Mouse (Mus musculus): ENCODE results near the gene Anapc15-ps. TPM values are rescaled to one million over a fixed set of nuclear protein-coding genes. Genes with fewer than 3 reads are reported as not detected.

The Anapc15-ps gene
- total RNA-seq, 2 experiments from 2014 or later = not detected

DNA sequence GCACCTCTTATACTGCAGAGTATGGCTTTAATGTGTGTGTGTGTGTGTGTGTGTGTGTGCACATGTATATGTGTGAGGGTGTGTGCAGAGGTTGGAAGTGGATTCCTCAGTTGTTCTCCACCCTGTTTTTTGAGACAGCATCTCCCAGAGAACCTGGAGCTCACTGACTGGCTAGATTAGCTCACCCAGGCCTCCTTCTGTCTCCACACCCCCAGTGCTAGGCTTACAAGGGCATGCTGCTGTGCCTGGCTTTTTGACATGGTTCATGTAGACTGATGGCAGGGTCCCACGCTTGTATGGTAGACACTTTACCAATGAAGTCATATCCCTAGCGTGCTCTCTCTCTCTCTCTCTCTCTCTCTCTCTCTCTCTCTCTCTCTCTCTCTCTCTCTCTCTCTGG is 3.1 kb upstream of the Anapc15-ps start:
- DNase-seq = no peak
- intact Hi-C loops (cut with DNase I) = loop anchor here (5.0 kb wide), 1 partner anchor 114 kb away; the partner anchor contains the start of gene Nudt4

DNA sequence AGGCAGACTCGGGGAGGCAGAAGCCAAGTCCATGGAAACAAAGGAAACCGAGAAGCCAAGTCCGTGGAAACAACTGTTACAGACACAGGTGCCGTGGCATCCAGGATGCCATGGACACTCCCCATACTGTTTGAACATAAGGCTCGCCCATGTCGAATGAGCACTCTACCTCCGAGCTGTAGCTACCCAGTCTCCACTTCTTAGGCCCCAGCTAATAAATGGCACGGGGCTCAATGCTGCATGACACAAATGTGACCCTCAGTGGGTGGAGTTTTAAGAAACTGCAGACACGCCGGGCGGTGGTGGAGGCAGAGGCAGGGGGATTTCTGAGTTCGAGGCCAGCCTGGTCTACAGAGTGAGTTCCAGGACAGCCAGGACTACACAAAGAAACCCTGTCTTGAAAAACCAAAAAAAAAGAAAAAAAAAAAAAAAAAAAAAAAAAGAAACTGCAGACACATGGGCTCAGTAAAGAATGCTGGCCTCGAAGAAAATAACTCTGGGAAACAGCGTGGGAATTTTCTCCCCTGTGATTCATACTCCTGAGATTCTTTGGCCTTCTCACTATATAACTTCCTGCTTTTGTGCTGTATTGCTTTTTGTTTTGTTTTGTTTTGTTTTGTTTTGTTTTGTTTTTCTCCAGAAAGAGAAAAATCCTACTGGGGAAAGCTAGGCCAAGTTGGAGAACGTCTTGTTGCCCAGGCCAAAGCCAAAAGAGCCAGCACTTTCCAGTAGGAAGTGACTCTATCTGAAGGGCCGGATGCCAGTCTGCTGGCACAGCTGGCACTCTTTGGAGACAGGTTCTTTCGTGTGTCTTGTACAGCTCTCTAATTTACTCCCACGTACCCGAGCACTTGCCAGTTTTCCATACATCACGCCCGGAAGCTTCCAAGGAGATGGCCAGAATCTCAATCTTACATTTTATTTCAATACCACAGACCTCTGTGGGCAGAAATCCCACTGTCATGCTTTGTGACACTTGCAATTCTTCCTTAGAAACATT is 2.2 kb downstream of the Anapc15-ps start:
- intact Hi-C loops (cut with DNase I) = no loop called here
- no peak for DNase-seq

DNA sequence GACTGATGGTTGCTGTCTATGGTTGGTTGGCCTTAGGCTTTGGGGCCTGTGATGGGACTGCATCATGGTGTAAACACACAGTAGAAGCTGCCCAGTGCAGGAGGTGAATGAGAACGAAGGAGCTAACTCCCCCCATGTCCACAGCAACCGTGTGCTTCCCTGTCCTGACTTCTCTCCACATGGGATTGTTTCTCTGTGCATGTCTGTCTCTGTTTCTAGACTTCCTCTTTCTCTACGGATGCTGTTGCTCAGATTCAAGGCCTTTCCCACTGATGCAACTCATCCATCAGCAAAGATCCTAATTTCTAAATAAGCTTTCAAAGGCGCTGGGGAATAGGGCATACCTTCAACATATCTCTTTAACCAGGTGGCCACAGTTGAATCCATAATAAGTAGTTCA is 3.4 kb downstream of the Anapc15-ps start:
- intact Hi-C loops (cut with DNase I) = no loop called here

DNA sequence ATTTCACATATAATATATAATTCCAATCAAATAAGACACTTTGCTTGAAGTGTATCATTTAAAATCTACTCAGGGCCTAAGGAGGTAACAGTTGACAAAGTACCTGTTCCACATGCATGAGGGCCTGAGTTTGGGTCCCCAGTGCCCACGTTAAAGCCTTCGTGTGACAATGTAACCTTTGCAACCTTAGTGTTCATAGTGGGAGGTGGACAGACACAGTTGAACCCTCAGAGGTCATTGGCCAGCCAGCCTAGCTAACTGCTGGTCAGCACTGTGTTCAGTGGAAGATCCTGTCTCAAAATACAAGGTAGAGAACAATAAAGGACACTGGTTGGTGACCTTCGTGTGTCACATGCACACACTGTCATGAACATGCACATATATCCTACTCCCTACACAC is 4.2 kb downstream of the Anapc15-ps start:
- intact Hi-C loops (cut with DNase I) = no loop called here
- DNase-seq = no peak

More for the DNA sequence above, 3.4 kb downstream of the Anapc15-ps start:
- DNase-seq = no peak

DNA sequence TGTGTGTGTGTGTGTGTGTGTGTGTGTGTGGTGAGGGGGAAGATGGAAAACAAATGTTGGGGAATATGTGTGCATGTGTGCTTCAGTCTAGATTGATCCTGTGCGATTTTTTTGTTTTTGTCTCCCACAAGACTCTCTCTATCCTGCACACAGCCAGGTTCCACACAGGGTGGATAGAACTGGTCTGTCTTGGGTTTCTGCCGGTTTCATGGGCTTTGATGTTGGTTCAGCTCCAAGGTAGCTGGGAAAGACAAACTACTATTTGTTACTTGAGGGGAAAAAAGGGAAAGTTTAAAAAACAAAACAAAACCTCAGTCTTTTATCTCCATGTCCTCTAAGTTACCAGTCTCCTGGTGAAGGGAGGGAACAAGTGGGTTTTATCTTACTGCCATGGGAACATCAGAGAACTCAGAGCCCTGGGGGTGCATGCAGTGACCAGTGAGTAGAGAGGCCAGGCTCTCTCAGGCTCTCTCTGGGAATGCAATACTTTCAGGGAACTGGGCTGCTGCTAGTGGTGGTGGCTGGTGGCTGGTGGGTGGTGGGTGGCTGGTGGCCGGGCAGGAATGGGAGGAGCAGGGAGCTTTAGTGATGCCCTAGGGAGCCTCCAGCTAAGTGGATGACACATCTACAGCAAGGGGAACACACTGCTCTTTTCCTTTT is 5.8 kb downstream of the Anapc15-ps start:
- intact Hi-C loops (cut with DNase I) = no loop called here
- no peak for DNase-seq

DNA sequence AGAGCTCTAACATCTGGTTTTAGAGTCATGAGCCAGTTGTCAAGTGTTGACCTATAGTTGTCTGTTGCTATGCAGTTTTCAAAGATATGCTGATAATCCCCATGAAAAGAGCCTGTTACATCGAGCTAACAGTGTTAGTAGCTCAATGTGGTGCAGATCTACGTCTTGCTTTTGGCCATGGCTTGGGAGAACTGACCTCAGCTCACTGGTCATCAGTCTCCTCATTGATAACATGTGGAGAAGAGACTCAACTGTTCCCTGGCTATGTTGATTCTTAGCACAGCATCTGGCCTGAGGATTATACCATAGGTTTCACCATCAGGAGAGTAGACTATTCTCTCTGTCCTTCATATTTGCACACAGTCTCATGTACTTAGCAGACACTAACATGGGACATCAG is 6.5 kb downstream of the Anapc15-ps start:
- intact Hi-C loops (cut with DNase I) = no loop called here
- no peak for DNase-seq

DNA sequence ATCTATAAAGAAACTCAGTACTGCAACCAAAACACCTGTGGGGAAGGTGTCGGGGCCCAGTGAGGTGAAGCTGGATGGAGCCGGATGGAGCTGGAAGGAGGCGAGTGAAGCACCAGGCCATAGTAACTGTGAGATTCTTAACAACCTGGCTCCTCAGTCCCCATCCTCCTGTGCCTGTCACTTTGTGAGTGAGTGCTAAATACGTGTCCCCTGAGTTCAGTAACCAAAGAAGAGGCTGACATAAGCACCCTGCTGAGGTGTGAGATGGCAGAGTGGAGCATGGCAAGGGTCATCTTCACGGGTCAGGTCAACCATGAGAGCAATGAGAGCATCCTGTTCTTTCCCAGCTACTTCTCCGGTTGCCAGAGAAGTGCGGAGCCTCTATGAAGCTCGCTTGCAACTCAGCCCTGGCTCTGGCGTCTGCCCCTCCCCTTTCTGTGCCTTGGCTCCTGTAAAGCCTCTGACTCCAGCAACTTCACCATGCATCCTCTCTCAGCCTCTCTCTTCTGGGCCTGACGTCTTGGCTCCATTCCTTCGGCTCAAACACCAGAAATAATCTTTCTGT is 7.7 kb downstream of the Anapc15-ps start:
- intact Hi-C loops (cut with DNase I) = no loop called here
- no peak for DNase-seq

DNA sequence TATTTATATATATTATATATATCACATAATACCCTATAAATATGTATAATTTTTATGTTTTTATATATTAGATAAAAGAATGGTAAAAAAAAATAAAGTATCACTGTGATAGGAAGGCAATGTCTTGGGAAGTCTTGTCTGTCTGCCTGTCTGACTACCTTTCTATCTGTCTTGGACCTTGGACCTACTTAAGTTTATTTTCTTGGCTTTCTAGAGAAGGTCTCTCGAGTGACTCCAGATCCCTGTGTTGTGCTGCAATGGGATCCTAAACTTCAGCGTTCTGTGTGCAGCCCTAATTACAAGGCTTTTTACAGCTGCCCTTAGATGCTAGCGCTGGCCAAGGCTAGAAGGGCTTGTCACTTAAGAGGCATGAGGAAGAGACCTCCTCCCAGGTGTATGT is 8.6 kb downstream of the Anapc15-ps start:
- no peak for DNase-seq
- intact Hi-C loops (cut with DNase I) = no loop called here

DNA sequence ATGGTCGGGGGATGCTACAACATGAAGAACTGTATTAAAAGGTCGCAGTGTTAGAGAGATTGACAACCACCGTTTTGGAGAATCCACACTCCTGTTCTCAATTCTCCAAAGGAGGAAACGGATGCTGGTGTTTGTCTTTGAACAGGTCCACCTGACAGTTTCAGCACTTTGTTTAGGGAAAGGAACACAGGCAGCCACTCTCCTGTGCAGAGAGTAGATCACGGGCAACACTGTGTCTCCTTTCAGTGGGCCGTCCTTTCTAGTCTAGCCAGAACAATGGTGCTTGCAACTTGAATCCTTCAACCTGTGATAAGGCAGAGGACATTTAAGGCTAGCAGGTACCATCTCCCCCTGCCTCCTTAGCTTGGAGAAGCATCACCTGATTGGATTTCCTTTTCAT is 12.9 kb downstream of the Anapc15-ps start:
- no peak for DNase-seq
- intact Hi-C loops (cut with DNase I) = no loop called here

DNA sequence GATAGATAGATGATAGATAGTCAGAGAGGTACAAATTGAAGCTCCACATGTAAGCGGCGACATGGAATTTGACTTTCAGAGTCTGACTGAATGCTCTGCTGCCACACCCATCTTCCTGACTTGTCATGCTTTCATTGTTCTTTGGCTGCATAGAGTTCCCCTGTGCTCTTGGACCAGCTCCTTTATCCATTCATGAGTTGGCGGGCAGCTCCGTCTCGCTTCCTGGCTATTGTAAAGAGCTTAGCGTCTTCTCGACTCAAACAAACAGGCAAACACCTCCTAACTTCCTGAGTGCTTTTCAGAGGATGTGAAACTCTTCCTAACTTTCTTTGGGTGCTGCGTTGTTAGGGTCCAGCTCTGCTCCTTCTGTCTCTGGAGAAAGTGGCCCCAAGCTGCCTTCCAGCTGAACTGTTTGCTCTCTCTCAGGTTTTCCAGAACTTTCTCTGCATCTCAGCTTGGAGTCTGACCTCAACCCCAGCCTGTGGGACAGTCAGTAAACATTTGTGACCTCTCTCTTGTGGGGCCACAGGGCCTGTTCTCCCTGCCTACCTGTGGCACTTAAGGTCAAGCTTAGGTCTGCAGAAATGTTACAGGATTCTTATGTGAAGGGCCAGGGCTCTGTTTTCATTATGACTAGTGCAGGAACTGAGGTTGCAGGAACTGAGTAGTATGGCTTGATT is 13.6 kb downstream of the Anapc15-ps start:
- DNase-seq = no peak
- intact Hi-C loops (cut with DNase I) = no loop called here

DNA sequence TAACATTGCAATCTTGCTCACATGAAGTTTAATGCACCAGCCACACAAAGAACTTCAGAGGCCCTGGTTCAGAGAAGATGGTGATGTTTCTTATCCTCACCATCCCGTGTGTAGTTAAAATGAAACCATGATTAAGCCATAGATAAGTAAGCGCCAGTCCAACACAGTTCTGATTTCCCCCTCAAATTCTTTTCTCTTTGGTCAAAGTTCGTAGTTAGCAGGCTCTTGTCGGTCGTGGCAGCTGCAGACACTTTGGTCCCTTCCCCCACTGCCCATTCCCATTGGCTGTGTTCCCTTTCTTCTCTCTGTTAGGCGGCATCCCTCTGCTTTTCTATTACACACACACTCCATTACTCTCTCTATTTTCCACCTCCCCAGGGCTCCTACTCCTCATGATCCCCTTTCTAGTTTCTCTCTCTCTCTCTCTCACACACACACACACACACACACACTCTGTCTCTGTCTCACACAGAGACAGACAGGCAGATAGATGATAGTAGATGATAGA is 14.4 kb downstream of the Anapc15-ps start:
- intact Hi-C loops (cut with DNase I) = no loop called here
- no peak for DNase-seq

DNA sequence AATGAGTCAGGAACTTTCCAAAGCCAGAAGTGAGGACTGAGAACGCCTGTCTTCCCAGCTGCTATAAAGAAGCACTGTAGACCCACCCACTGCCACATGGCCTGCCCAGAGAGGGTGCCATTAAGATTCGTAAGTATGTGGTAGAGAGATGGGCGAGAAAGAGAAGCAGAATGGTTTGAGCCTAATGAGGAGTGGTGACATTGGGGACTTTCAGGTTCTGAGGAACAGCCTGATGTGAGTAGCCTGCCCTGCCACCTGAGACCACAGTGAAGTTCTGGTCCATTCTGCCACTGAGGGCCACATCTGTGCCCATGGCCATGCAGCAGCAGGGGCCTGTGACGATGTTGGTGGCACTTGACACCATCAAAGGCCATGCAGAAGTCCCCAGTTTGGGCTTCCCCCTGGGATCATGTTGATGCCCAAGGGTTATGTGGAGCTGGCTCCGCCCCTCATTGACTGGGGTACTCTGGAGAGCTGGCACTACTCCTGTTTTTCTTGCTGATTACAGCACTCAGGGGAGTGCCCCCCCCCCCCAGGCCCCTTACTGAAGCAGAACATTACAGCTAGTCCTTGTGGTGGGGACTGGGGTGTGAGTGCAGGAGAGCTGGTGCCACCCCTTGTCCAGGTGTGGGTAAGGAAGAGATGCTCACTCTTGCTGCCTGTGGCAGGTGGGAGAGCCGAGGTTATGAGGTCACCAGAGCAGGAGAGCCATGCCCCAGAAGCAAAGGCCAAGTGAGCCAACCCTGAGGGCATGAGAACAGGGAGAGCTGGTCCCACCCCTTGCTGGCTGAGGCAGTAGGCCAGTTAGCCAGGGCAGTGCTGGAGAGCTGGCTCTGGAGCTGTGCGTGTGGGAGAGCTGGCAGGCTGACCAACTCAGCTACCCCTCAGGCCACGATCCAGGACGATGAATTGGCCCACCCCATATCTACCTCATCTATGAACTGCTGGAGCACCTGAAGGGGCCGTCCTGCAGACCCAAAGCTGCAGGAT is 16.7 kb downstream of the Anapc15-ps start:
- no peak for DNase-seq
- intact Hi-C loops (cut with DNase I) = no loop called here

DNA sequence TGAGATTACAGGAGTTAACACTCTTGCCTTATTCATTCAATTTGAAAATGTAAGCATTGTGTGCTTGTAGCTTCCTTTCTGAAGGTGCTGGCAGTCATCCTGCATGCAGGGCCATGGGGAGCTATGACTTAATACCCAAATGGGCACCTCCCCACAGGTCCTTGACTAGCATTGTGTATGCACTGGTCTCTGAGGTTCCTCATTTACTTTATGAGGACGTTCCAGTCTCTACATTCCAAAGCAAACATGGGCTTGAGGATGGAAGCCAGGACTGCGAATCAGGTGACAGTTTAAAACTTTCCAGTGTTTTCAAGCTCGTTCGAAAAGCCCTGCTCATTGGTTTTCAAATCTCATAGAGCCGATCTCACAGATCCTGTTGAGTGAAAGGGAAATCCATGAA is 21.1 kb downstream of the Anapc15-ps start:
- intact Hi-C loops (cut with DNase I) = no loop called here
- no peak for DNase-seq

DNA sequence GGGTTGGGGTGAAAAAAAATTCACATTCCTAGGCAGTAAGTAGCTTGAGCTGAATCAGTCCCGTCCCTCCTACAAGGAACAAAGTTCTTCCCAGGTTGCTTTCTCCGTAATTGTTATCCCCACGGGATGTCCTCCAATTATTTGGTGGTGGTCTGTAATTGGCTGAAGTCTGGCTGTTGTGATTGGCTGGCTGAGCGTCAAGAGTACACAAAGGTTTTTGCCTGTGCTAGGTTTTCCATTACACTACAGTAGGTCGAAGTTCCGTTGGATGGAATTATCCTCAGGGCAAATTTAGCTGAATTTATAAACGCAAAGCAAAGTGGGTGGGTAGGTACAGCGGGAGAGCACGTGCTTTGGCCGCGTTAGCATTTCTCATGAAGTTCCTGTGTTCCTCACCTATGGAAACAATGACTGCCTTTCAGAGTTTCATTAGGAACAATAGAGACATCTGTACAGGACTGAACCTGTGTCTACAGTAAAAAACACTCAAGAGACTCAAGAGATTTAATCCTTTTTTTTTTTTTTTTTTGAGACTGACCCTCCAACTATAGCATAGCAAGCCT is 24.8 kb downstream of the Anapc15-ps start:
- intact Hi-C loops (cut with DNase I) = no loop called here
- no peak for DNase-seq

DNA sequence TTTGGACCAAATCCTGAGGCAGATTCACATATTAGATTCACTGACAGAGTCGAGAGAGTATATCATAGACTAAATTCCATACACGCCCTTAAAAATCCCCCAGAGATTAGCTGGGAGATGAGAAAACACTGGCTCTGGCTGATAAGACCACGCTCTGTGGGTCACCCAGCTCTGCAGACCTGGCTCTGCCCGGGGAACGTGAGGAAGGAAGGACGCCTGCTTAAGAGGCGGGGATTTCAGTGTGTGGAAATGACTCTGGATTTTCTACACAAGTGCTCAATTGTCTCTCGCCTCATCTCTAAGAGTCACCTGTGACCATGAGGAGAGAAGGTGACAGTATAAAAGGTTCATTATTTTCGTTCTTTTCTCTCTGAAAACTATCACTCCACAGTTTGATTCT is 26.1 kb downstream of the Anapc15-ps start:
- intact Hi-C loops (cut with DNase I) = no loop called here
- no peak for DNase-seq

DNA sequence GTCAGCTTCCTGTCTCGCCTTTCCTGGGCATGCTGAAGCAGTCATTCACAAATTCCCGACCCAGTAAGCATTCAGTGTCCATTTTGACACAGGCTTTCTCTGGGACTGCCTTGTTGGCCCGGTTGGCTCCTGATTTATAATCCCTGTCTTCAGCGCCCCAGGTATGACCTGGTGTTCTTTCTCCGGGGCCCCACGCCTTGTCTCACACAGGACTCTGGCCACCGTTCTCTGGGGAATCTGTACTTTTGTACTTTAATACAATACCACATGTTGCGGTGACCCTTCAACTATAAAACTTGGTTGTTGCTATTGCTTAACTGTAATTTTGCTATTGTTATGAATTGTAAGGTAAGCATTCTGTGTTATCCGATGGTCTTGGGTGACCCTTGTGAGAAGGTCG is 26.7 kb downstream of the Anapc15-ps start:
- intact Hi-C loops (cut with DNase I) = no loop called here
- DNase-seq = no peak

DNA sequence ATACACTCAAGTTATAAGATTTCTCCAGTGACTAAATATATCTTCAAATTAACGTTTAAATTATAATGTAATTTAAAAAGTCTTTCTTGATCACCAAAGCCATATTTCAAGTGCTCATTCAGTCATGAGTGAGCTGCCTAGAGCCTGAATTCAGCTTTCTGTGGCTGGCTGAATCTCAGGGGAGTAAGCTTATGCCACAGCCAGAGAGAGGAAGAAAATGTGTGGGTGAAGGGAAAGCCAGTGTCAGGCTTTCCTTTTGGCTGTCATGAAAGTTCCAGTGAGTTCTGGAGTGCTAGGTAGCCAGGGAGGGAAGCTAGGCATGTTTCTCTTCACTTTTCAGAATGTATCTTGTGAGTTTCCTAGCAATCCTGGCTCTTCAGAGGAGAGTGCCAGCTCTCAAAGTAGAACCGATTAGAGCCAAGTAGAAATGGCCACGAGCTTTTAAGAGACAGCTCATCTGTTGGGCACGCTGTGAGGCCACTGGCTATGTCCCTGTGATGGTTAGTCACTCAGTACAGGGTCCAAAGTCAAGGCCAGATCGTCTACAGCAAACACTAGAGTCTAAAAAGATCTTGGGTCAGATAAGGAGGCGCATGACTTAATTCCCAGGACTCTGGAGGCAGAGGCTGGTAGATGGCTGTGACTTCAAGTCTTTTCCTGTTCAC is 29.4 kb downstream of the Anapc15-ps start:
- DNase-seq = no peak
- intact Hi-C loops (cut with DNase I) = no loop called here

DNA sequence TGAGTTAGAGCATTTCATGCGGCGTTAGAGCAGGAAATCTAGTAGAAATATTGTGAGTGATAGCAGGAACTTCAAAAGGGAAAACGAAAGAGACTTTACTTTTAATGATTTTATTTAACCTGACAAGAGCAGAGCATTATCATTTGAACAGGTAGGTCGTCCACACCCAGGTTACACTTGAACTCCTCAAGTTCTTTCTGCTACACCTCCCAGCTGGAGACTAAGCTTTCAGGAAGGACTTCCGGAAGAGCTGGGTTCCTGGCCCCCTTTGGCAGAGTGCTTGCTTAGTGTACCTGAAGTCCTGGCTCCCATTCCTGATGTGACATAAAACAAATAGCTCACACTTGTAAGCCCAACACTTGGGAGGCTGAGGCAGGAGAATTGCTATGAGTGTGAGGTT is 30.2 kb downstream of the Anapc15-ps start:
- DNase-seq = no peak
- intact Hi-C loops (cut with DNase I) = no loop called here

DNA sequence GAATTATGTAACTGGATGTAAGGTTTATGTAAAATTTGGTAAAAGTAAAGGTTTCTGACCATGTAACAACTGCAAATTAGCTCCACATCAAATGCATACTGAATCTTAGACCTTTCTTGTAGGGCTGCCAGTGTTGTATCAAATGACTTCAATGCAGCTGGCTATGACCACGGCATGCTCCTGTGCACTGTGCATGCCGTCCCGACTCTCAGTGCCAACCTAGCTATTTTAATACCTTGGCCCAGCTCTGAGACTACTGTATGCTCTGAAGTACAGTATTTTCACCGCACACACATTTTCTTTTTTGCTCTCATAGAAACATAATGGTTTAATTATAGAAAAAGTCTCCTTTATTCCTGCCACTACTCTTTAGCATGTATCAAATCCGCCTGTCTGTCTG is 31.9 kb downstream of the Anapc15-ps start:
- DNase-seq = no peak
- intact Hi-C loops (cut with DNase I) = no loop called here
